Mouse (Mus musculus) NIH3T3 (cell line): ENCODE measurements at regions not wholly inside any gene's neighbourhood (a gene's known extent, or its start where the extent isn't known, plus 50 kb on each side); places are given as distances from the start of the nearest gene placed in this dataset.

ENCODE experiments used
- DNase-seq: peaks from one replicate; pipeline ENCODE4 v3.0.0-alpha.2; 2012; ENCODE audit warnings: low read depth

DNA sequence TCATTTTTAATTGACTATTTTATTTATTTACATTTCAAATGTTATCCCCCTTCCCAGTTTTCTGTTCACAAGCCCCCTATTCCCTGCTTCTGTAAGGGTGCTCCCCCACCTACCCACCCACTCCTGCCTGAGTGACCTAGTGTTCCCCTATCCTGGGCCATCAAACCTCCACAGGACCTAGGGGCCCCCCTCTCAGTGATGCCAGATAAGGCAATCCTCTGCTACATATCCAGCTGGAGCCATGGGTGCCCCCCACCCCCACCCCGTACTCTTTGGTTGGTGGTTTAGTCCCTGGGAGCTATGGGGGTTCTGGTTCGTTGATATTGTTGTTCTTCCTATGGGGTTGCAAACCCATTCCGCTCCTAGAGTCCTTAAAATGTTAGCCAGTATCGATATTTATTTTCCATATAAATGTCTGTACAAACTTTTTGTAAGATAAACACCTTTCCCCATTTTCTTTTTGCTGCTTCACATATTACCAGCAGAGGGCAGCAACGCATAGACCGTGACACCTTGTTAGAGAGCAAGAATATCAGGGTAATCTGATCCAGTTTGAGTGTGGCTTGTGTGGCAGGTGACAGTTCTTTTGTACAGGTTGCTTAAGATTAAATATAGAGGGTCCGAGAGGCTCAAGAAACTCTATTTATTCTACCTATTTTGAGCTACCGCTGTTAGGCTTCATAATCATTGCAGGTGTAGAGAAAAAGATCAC lies 177.2 kb upstream of the Scn7a start:
- DNase-seq: peak; percentile 62

DNA sequence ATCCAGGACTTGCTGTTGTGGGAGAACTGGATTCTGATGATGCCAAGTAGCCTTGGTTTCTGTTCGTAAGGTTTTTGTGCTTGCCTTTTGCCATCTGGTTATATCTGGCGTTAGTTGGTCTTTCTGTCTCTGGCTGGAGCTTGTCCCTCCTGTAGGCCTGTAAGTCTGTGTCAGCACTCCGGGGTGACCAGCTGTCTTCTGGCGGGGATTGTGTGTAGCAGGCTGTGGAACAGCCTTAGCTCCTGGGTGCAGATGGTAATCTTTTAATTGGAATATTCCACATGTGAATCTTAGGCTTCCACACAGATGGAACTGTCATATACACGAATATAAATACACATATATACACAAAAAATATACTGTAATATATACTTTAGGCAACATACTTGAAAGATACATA lies 156.5 kb upstream of the Scn7a start:
- no peak for DNase-seq

DNA sequence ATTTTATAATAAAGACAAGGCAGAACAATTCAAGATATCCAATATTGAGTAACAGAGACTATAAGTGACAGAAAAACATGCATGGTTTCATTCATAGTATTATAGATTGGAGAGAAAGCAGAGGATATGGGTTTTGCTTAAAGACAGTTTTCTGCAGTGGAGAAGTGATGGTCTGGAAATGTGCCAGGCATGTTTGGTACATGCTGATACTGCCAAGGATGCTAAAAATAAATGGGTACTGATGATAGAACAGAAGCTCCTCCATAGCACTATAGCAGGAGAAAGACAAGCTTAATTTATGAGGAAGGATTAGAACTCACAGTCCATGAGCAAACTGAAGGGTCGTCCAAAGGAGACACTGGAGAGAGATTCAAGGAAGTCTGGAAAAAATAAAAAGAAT lies 113.3 kb upstream of the Scn7a start:
- no peak for DNase-seq

DNA sequence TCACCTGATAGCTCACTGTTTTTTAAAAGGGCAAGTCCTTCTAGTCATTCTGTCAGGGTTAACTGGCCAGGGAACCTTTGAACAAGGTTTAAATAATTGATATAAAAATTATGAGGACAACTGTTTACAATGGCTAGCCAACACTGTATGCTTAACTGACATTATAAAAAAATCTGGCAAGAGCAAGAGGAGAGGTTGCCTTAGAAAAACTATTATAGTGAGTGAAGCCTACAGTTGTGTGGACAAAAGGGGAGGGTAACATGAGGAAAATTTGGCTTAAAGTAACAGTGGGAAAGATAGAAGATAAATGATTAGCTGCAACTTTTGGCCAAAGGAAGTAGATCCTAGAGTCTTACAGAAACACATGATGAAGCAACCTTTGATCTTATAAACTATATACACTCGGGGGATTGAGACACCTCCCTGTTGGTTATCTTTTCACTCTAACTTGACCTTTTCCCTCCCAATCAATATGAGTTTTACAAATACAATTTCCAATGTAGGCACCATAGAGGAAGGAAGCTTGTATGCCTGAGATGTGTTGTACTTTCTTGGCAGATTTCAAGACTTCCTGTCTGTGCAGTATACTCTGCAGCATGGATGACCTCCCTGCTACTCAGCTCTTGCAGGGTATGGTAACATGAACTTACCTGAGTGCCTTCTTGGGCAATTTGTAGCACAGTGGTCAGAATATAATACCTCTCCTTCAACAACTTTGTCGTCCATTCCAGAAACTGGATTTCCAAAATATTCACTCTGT lies 82.9 kb upstream of the Scn7a start:
- DNase-seq: no peak
